Mouse (Mus musculus) bone marrow, adult 2 months (tissue): ENCODE results near the gene Dupd1. TPM values are rescaled to one million over a fixed set of nuclear protein-coding genes. Genes with fewer than 3 reads are reported as not detected.

Source experiments
- H3K27ac ChIP-seq: fragments of 200-500 bp; 2 replicates; pipeline ENCODE4 v1.5.1; 2012; ENCODE audit warnings: low read depth, mild to moderate bottlenecking, control low read depth, inconsistent platforms, low read length; ENCODE audit not compliant: control insufficient read depth, poor library complexity, insufficient read depth
- H3K4me1 ChIP-seq: fragments of 200-500 bp; 2 replicates; pipeline ENCODE4 v1.6.1; 2011; ENCODE audit warnings: low read length; ENCODE audit not compliant: control insufficient read depth, insufficient read depth
- H3K4me3 ChIP-seq: fragments of 200-500 bp; replicated peaks from 2 replicates; pipeline ENCODE3; 2011; ENCODE audit warnings: mild to moderate bottlenecking, low read depth, low read length, control low read depth; ENCODE audit not compliant: control insufficient read depth
- CTCF ChIP-seq: fragments of 200-500 bp; IDR thresholded peaks from 2 replicates; pipeline ENCODE4 v1.5.1; 2011; ENCODE audit warnings: low read length, control low read depth; ENCODE audit not compliant: control insufficient read depth, insufficient read depth
- POLR2A ChIP-seq: fragments of 200-500 bp; IDR thresholded peaks from 2 replicates; pipeline ENCODE4 v1.6.1; 2011; ENCODE audit warnings: low read depth, mild to moderate bottlenecking, control low read depth, low read length, borderline replicate concordance; ENCODE audit not compliant: control insufficient read depth
- WGBS: fragments of 180-500 bp; shearing (Covaris S2); methylation state at CpG from one replicate; pipeline ENCODE4 v1.1.7; 2018; 5-methylcytosine and 5-hydroxymethylcytosine counted together
- polyA plus RNA-seq: library from polyadenylated mRNA; stranded (reverse); fragments of >200 nt; gene quantifications from 2 replicates; pipeline ENCODE4 v1.2.4, GENCODE M21; 2011; ENCODE audit warnings: low replicate concordance; ENCODE audit not compliant: missing spikeins, insufficient read depth, insufficient read length

Dupd1 gene
- polyA plus RNA-seq, 1 experiment, result not detected

DNA sequence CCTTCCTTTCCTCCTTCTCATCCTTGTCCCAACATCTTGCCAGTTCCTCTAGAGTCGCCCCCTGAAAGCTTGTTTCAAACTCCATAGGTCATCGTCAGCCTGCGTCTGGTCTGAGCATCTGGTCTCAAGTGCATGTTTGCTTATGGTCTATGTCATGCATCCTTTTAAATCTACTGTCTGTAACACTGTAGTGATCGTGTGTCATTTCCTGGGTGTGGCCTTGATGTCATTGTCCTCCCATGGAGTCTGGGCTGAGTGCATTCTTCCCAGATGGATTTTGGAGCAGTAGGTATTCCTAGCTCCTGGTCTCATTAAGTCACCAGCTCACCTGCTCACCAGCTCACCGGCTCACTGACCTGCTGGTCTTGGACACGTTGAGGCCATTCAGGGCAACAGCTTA is 19.4 kb downstream of the Dupd1 start:
- WGBS, result 76% methylated on average over 6 of the region's 6 CpGs
- no peak overlapping the region for H3K4me3 ChIP-seq
- no peak overlapping the region for H3K27ac ChIP-seq
- TF ChIP-seq POLR2A (no peak), CTCF (no peak)
- no peaks in the 10 kb centered on the region for H3K4me1 ChIP-seq

DNA sequence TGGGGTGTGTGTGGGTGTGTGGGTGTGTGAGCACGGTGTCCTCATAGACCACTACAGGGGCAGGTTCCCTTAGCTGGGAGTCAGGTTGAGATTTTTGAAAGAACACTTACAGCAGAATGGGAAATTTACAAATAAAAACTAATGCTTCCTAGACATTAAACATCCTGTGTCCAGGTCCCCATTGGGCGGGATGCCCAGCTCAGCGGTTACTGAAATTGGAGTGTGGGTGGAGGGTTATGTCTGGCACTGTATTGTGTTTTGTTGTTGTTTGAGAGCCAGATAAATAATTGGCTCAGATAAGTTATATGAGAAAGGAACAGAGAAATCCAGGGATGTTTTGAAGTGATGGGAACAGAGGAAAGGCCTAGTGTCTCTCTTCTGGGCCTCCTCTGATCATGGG is 23.3 kb downstream of the Dupd1 start:
- no peak overlapping the region for H3K27ac ChIP-seq
- 88% methylated on average over 3 of the region's 3 CpGs for WGBS
- no peak overlapping the region for H3K4me3 ChIP-seq
- TF ChIP-seq CTCF (no peak), POLR2A (no peak)
- H3K4me1 ChIP-seq, result no peaks in the 10 kb centered on the region

DNA sequence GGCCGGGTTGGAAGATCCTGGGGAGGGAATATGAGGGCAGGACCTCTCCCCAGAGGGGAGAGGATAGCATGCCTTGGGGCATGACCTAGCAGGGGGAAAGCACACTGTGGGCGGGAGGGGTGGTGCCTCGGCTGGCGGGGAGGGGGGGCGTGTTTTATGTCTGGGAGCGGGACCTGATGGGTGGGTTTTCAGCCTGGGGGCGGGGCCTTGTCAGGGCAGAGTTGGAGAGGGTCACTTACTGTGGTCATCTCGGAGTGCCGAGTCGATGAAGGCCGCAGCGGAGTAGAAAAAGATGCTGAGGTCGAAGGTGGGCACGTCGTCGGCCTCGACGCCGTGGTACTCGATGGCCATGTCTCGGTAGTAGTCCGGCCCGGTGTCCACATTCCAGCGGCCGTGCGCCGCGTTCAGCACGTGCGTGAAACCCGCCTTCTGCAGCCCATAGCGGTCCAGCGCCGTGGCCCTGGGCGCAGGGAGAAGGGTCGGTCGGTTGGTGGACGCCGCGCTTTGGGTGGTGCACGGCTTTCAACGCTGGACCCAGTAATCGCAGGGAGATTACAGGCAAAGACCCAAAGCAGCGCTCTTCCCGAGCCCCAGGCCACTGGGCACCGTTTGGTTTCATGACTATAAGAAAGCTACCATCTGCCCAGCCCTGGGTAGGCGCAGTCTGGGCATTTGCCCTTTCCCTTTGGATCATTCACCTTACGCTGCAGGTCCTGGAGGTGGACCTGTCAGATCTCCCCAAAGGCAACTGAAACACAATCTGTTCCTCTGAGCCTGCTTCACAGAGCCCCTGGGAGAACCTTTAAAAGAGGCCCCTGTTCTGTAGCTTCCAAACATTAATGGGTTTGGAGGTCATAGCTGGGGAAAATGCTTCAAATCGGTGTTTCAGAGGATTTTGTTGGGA is 27.7 kb downstream of the Dupd1 start:
- Histone ChIP-seq H3K4me3 (no peak overlapping the region), H3K4me1 (no peaks in the 10 kb centered on the region), H3K27ac (no peak overlapping the region)
- 73% methylated on average over 49 of the region's 49 CpGs for WGBS
- TF ChIP-seq POLR2A (no peak), CTCF (no peak)

DNA sequence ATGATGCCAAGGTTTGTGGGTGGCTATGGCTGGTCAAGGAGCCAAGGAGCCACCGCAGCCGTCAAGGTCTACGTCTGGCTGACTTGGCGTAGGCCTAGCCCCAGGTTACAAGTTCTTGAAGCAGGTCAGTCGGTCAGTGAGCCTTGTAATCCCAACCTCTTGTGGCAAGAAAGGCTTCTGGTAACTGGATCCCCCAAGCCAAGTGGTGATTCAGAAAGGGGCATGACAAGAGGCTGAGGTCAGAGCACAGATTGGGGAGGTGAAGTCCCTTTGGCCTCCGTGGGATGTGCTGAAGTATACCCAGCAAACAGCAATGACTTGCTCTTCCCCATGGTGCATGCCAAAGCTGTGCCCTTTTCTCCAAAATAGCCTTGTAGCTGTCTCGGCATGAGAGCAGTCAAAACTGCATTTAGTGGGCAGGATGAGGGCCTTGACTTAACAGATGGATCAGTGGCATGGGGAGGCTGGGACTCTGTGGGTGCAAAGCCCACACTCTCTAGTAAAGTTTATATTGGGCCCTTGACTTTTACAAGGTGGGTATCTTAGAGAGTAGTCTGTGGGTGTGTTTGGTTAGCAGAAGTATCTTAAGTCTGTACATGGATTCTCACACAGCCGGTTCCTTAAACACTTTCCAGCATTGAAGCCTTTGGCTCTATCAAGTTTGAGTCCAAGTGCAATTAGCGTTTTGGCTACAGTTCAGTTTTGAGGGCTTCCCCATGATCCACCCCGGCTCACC is 28.8 kb downstream of the Dupd1 start:
- 82% methylated on average over 10 of the region's 10 CpGs for WGBS

DNA sequence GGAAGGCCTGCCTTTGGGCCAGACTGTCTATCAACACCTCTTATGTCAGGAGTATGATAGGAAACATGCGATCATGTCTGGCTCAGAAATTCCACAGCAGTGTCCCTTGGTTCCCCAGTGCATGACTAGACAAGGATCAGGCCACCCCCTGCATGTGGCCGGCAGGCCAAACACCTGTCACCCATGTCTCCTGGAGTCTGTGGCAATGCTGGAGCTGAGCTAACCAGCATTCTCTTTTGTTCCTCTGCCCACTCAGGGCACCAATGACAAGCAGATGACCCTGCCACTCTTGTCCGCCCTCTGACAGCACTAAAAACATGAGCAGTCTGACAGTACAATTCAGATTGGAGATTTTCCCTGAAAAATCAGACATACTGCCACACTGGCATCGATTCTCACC is 30.5 kb downstream of the Dupd1 start:
- Histone ChIP-seq H3K4me1 (peaks cover 1% of the 10 kb centered on the region; the same call in 1 of the 2 replicates), H3K4me3 (no peak overlapping the region), H3K27ac (no peak overlapping the region)
- TF ChIP-seq POLR2A (no peak), CTCF (no peak)
- 81% methylated on average over 4 of the region's 4 CpGs for WGBS

More for the DNA sequence above, 28.8 kb downstream of the Dupd1 start:
- Histone ChIP-seq H3K4me1 (no peaks in the 10 kb centered on the region), H3K27ac (no peak overlapping the region), H3K4me3 (no peak overlapping the region)
- no peak for TF ChIP-seq POLR2A
- no peak for TF ChIP-seq CTCF

DNA sequence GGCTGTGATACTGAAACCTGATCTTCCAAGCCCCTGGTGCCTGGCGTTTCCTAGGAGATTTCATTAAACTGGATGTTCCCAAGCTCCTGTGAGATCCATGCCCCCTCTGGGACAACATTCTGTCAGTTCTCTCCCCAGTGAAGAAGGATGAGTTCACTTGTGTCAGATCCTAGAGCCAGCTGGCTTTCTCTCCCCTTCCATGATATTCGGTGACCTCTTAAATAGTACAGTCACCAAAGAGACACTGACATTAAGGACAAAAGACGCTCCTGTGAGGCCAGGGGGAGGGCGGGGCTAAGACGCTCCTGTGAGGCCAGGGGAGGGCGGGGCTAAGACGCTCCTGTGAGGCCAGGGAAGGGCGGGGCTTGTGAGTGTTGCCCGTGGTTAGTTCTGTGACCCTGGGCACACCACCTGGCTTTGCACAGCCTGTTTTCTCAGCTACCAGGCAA is 31.7 kb downstream of the Dupd1 start:
- H3K4me3 ChIP-seq, result no peak overlapping the region
- no peak overlapping the region for H3K27ac ChIP-seq
- TF ChIP-seq CTCF, result no peak
- TF ChIP-seq POLR2A, result no peak
- peaks cover 1% of the 10 kb centered on the region; the same call in 1 of the 2 replicates for H3K4me1 ChIP-seq
- 4% methylated on average over 9 of the region's 9 CpGs for WGBS

DNA sequence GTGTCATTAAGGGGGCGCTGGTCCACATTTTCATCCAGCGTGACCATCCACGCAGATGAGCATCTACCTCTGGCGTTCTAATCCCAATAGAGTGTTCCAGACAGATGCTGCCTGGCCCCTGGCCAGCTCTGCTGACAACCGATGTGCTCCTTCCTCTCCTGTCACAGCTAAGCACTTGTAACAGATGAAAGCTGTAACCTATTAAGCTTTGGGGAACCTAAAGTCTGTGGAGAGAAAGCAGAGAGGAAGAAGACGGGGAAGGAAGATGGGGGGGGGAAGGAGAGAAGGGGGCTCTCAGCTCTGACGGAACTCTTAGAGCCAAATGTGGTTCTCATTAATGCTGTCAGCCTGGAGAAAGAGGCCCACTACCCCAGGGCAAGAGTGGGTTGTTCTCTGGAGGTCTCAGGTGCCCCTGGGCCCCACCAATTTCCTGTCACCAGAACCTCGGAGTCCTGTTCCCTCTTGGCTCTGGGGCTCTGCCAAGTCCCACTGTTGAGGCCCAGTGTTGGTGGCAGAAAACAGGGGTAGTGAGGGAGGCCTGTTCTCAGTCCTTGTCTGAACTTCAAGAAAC is 34.7 kb downstream of the Dupd1 start:
- H3K27ac ChIP-seq, result peak overlapping the region; percentile 50; the same call in 1 of the 2 replicates
- no peak overlapping the region for H3K4me3 ChIP-seq
- TF ChIP-seq CTCF, result no peak
- TF ChIP-seq POLR2A, result no peak
- 13% methylated on average over 8 of the region's 8 CpGs for WGBS
- peaks cover 1% of the 10 kb centered on the region; the same call in 1 of the 2 replicates for H3K4me1 ChIP-seq
